ENCODE assay signal across 8 mouse cellular contexts in genomic region chr12:85200929-85201829, GRCm38 (mm10). TPM values are rescaled to one million over a fixed set of nuclear protein-coding genes. Genes with fewer than 3 reads are reported as not detected.
DNase-seq lines count a peak whose midpoint lies in the region; ATAC-seq lines count a peak whose summit lies in the region.

No protein-coding gene starts in this region.

- peak overlapping the region; percentile 29; the same call in 1 of the 2 replicates for H3K4me2 ChIP-seq in embryonic facial prominence, embryonic 11.5 days (ENCODE audit: low read depth, low read length)
- peak overlapping the region; percentile 31 for H3K4me2 ChIP-seq in limb, embryonic 11.5 days (ENCODE audit: low read depth, severe bottlenecking)
- H3K4me2 ChIP-seq in neural tube, embryonic 13.5 days: peak overlapping the region; percentile 25; the same call in 1 of the 2 replicates

- H3K4me3 ChIP-seq in embryonic facial prominence, embryonic 11.5 days (ENCODE audit: low read depth, low read length): no peak overlapping the region
- H3K4me3 ChIP-seq in limb, embryonic 11.5 days (ENCODE audit: low read depth, low read length): no peak overlapping the region
- no peak overlapping the region for H3K4me3 ChIP-seq in neural tube, embryonic 13.5 days

- H3K9me3 ChIP-seq in embryonic facial prominence, embryonic 11.5 days (replicated peaks; ENCODE audit: control insufficient read depth, low read length): no peaks in the 10 kb centered on the region
- no peaks in the 10 kb centered on the region for H3K9me3 ChIP-seq in limb, embryonic 11.5 days (ENCODE audit: control insufficient read depth, low read length)
- H3K9me3 ChIP-seq in neural tube, embryonic 13.5 days: no peaks in the 10 kb centered on the region

- H3K27ac ChIP-seq in embryonic facial prominence, embryonic 11.5 days (replicated peaks; ENCODE audit: low read depth, low read length): 0 out of 2 replicates have a peak overlapping the region, but pooled peaks have one; percentile 47
- H3K27ac ChIP-seq in limb, embryonic 11.5 days (replicated peaks; ENCODE audit: low read depth, low read length): peak overlapping the region; percentile 76
- peak overlapping the region; percentile 76 for H3K27ac ChIP-seq in neural tube, embryonic 13.5 days (replicated peaks)

- ATAC-seq in embryonic facial prominence, embryonic 11.5 days (replicated peaks; ENCODE audit: insufficient number of reproducible peaks, low FRiP score, low TSS enrichment, low read depth): peak; percentile 57
- ATAC-seq in limb, embryonic 11.5 days (ENCODE audit: insufficient number of reproducible peaks, low FRiP score, low TSS enrichment, low read depth): peak; percentile 48
- peak; percentile 38; the same call in 1 of the 2 replicates for ATAC-seq in neural tube, embryonic 13.5 days (ENCODE audit: low read depth)
- ATAC-seq in monocyte, adult 5-6 weeks (replicated peaks; ENCODE audit: insufficient number of reproducible peaks, low FRiP score, low TSS enrichment, poor library complexity, severe bottlenecking): no peak

- 11% methylated on average over 24 of the region's 24 CpGs for WGBS in embryonic facial prominence, embryonic 11.5 days
- 15% methylated on average over 24 of the region's 24 CpGs for WGBS in limb, embryonic 11.5 days
- WGBS in neural tube, embryonic 13.5 days: 19% methylated on average over 24 of the region's 24 CpGs

- no peaks in the 10 kb centered on the region for H3K36me3 ChIP-seq in embryonic facial prominence, embryonic 11.5 days (replicated peaks; ENCODE audit: control insufficient read depth, insufficient read depth, low read depth, low read length)
- no peaks in the 10 kb centered on the region for H3K36me3 ChIP-seq in limb, embryonic 11.5 days (ENCODE audit: control insufficient read depth, insufficient read depth, low read length)
- no peaks in the 10 kb centered on the region for H3K36me3 ChIP-seq in neural tube, embryonic 13.5 days

- H3K9ac ChIP-seq in embryonic facial prominence, embryonic 11.5 days (replicated peaks; ENCODE audit: low read length): peak overlapping the region; percentile 15; the same call in 1 of the 2 replicates
- H3K9ac ChIP-seq in limb, embryonic 11.5 days (ENCODE audit: low read length): peak overlapping the region; percentile 39; the same call in 1 of the 2 replicates
- peak overlapping the region; percentile 47 for H3K9ac ChIP-seq in neural tube, embryonic 13.5 days

- H3K27me3 ChIP-seq in embryonic facial prominence, embryonic 11.5 days (ENCODE audit: control insufficient read depth, insufficient read depth, low read length): no peaks in the 10 kb centered on the region
- H3K27me3 ChIP-seq in limb, embryonic 11.5 days (ENCODE audit: control insufficient read depth, insufficient read depth, low read length): no peaks in the 10 kb centered on the region
- no peaks in the 10 kb centered on the region for H3K27me3 ChIP-seq in neural tube, embryonic 13.5 days

- DNase-seq in layer of hippocampus, adult 9-11 months: peak; percentile 32
- DNase-seq in layer of hippocampus, adult 8-10 months (ENCODE audit: low spot score in 2 of 2): no peak
- peak; percentile 66 for DNase-seq in embryonic facial prominence, embryonic 11.5 days (ENCODE audit: low spot score)
- peak; percentile 70 for DNase-seq in limb, embryonic 11.5 days (ENCODE audit: low spot score)
- no peak for DNase-seq in adrenal gland, postnatal 4 days (ENCODE audit: low spot score in 2 of 2)
- DNase-seq in urinary bladder, postnatal 25 days (ENCODE audit: low spot score): no peak

- peaks cover 11% of the 10 kb centered on the region for H3K4me1 ChIP-seq in embryonic facial prominence, embryonic 11.5 days (ENCODE audit: control insufficient read depth, insufficient read depth, low read length)
- H3K4me1 ChIP-seq in limb, embryonic 11.5 days (ENCODE audit: control insufficient read depth, insufficient read depth, low read length): peaks cover 37% of the 10 kb centered on the region
- H3K4me1 ChIP-seq in neural tube, embryonic 13.5 days (replicated peaks): peaks cover 25% of the 10 kb centered on the region

RNA-seq across cellular contexts. Expression of gene Eif2b2, which starts 18.1 kb away (rescaled TPM):
- total RNA-seq in layer of hippocampus, adult 8-10 months (2022): 10 to 100 TPM; 52.0 to 70.8 (median 60.7) TPM
- polyA plus RNA-seq in embryonic facial prominence, embryonic 11.5 days (2014; fragmentation: Nextera tagmentation; extraction: Ambion mirVana): 89.6 and 90.0 TPM in 2 replicates
- 102 and 103 TPM in 2 replicates for polyA plus RNA-seq in limb, embryonic 11.5 days (2014; fragmentation: Nextera tagmentation; extraction: Ambion mirVana)
- 85.5 and 85.6 TPM in 2 replicates for polyA plus RNA-seq in neural tube, embryonic 13.5 days (2015; fragmentation: Nextera tagmentation; extraction: Ambion mirVana)
- total RNA-seq in adrenal gland, postnatal 4 days (2021): 10 to 100 TPM; 84.2 to 89.1 TPM
- 32.1 to 63.3 TPM (median 55.5 TPM) in 3 replicates for total RNA-seq in monocyte, adult 5-6 weeks (2017)

RNA-seq across cellular contexts. Expression of gene Pgf, which starts 23.6 kb away (rescaled TPM):
- 1 to 10 TPM; 4.2 to 6.6 (median 6.1) TPM for total RNA-seq in layer of hippocampus, adult 8-10 months (2022)
- 13.4 and 14.5 TPM in 2 replicates for polyA plus RNA-seq in embryonic facial prominence, embryonic 11.5 days (2014; fragmentation: Nextera tagmentation; extraction: Ambion mirVana)
- polyA plus RNA-seq in limb, embryonic 11.5 days (2014; fragmentation: Nextera tagmentation; extraction: Ambion mirVana): 13.4 and 13.5 TPM in 2 replicates
- 11.6 and 12.6 TPM in 2 replicates for polyA plus RNA-seq in neural tube, embryonic 13.5 days (2015; fragmentation: Nextera tagmentation; extraction: Ambion mirVana)
- 1 to 10 TPM; 3.2 to 4.3 TPM for total RNA-seq in adrenal gland, postnatal 4 days (2021)
- not detected in 3 replicates for total RNA-seq in monocyte, adult 5-6 weeks (2017)

RNA-seq across cellular contexts. Expression of gene Rps6kl1, which starts 50.1 kb away (rescaled TPM):
- total RNA-seq in layer of hippocampus, adult 8-10 months (2022): 10 to 100 TPM; 35.8 to 43.4 (median 39.8) TPM
- 1.3 and 1.6 TPM in 2 replicates for polyA plus RNA-seq in embryonic facial prominence, embryonic 11.5 days (2014; fragmentation: Nextera tagmentation; extraction: Ambion mirVana)
- 0.51 and 0.61 TPM in 2 replicates for polyA plus RNA-seq in limb, embryonic 11.5 days (2014; fragmentation: Nextera tagmentation; extraction: Ambion mirVana)
- polyA plus RNA-seq in neural tube, embryonic 13.5 days (2015; fragmentation: Nextera tagmentation; extraction: Ambion mirVana): 24.0 and 28.7 TPM in 2 replicates
- total RNA-seq in adrenal gland, postnatal 4 days (2021): 1 to 10 TPM; 3.6 to 3.9 TPM
- total RNA-seq in monocyte, adult 5-6 weeks (2017): 0.19 TPM in 1 of 3 replicates, not detected in the others

Comparison
In these comparisons a context has a peak if more than half of its experiments do, and no peak if none do; other contexts are left out.
1. DNase-seq: peak in layer of hippocampus, adult 9-11 months (single experiment), embryonic facial prominence, embryonic 11.5 days (single experiment) and limb, embryonic 11.5 days (single experiment); none in layer of hippocampus, adult 8-10 months (0 of 2), adrenal gland, postnatal 4 days (0 of 2) and urinary bladder, postnatal 25 days (single experiment).
2. RNA of gene Rps6kl1, which starts 50.1 kb away (total RNA-seq): 35.8 to 43.4 TPM in layer of hippocampus, adult 8-10 months; 3.6 to 3.9 TPM in adrenal gland, postnatal 4 days and 0.19 TPM in monocyte, adult 5-6 weeks; every median in the first group is over 4 times any median in the second.
3. Peak in every context shown above with its lines, with median percentiles within 50 percentile points of each other: H3K27ac ChIP-seq, H3K4me2 ChIP-seq and H3K9ac ChIP-seq.